Mouse (Mus musculus) lung, adult 18-20 months (tissue): ENCODE measurements around the gene Gm20219.
"Not testable (repeated sequence)": the region's sequence is repeated elsewhere in the genome, so short reads cannot be mapped to it uniquely, and the experiment has no call there.

ENCODE experiments used
- DNase-seq, 2 experiments: peaks; one replicate each; pipeline ENCODE4 v3.0.0; 2022; ENCODE audit warnings: mixed read lengths in 2 of 2

Gm20219 gene

DNA sequence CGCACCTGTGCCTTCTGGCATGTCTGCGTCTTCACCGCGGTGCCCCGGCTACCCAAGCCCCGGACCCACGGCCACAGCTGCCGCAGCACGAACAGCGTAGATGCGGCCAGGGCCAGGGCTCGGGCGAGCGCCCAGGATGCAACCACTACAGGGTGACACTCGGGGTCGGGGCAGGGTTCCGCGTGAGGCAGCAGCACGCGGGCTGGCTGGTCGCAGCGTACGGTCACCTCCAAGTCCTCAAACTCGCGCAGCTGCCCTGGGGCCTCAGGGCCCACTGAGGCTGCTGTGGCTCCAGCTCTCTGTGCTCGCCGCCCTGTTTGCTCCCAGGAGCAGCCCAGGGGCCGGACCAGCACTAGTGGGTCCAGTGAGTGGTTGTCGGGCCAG, 42.5 kb downstream of the Gm20219 start:
- DNase-seq, result no peak

- DNase-seq, result no peak
Measured at GRCm38 (mm10) chr17:56510970-56511706, 43.0 kb downstream of the Gm20219 start.

DNA sequence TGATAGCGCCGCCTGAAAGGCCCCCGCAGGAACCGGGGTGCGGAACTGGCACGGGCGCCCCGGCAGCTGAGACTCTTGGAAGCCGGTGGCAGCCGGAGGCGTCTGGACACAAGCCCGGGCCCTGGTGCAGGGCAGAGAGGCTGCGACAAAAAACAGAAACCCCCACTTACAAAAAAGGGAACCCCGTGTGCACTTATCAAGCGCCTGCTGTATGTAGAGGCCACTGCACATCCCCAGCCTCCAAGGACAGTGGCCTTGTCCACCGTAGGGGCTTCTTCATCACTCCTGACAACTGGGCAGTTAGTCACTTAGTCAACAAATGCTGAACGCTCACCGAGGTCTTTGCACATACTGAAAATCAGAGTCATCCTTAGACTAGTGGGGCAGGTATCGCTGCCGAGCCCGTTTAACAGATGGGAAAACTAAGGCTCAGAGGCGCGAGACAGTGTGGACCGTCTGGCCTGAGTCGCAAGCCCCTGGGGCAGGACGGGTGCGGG, 43.7 kb downstream of the Gm20219 start:
- no peak for DNase-seq

DNA sequence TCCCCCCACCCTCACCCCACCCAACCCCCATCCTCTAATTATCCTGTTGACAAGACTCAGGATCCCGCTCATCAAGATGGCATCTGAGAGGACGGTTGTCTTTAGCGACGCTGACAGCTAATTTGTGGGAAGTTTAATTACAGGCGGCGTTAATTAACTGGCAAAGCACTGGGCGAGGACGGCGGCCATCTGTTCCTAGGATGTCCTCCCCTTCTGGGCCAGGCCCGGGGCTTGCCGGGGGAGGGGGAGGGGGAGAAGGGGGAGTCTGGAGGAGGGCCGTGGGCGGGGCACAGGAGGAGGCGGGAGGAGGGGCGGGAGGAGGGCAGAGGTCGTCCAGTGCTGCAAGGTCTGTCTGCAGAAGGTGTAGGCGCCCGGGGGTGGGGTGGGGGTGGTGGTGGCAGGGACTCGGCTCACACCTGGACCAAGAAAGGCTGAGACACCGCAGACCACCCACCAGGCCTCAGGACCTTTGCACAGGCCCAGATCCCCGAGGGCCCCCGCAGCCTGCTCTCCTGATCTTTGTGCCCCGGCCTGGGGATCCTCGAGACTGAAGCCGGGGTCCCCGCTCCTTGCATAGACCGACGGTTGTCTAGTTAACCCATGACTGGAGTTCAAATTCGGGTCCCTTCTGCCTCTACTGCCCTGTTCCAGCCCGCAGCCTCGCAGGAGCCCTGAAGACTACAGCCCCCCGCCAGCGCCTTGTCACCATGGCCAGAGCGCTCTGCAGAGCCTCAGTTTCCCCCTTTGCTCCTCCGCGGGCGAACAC, 44.3 kb downstream of the Gm20219 start:
- no peak for DNase-seq

- no peak for DNase-seq
Measured at GRCm38 (mm10) chr17:56509021-56509640, 45.1 kb downstream of the Gm20219 start.

DNA sequence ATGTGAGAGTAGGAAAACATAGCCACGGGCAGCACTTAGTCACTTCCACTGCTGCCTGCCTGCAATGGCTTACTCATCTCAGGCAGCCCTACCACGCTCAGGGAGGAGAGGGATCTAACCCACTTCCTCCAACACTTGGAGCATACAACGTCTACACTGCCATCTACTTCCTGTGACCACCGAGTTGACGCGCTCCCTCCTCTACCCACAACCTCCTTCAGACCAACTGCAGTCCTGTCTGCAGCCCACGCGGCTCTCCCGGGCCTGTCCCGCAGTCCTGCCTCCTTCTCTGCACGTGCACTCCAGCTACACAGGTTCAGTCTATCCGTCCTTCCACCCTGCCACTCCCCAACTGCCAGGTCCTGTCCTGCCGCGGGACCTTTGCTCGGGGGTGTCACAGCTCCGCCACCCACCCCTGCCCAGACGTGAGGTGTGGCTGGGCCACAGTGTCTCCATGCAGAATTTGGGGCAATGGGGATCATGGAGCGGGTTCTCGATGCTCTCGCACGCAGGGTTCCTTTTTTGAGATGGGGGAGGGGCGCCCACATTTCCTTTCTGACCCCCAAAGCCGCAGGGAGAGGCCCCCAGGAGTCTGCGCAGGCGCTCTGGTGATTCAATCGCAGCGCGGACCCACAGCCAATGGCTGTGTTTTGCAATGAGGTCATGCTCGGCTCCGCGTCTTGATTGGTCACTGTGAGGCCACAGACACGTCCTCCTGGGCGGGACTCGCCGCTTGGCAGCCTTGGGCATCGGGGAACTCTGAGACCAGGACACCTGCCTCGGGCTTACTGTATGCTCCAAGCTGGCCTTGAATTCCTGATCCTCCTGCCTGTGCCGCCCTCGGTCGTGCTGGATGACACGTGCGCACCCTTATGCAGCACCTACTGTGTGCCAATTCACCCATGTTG, 46.8 kb downstream of the Gm20219 start:
- DNase-seq, result peak; percentile 95 to 96

GRCm38 (mm10) chr17:56506417-56507065, 47.6 kb downstream of the Gm20219 start:
- no peak for DNase-seq

- DNase-seq, result no peak
Measured at GRCm38 (mm10) chr17:56505401-56505800, 48.8 kb downstream of the Gm20219 start.

GRCm38 (mm10) chr17:56502526-56502925, 51.7 kb downstream of the Gm20219 start:
- DNase-seq, result peak; percentile 23 to 28

DNA sequence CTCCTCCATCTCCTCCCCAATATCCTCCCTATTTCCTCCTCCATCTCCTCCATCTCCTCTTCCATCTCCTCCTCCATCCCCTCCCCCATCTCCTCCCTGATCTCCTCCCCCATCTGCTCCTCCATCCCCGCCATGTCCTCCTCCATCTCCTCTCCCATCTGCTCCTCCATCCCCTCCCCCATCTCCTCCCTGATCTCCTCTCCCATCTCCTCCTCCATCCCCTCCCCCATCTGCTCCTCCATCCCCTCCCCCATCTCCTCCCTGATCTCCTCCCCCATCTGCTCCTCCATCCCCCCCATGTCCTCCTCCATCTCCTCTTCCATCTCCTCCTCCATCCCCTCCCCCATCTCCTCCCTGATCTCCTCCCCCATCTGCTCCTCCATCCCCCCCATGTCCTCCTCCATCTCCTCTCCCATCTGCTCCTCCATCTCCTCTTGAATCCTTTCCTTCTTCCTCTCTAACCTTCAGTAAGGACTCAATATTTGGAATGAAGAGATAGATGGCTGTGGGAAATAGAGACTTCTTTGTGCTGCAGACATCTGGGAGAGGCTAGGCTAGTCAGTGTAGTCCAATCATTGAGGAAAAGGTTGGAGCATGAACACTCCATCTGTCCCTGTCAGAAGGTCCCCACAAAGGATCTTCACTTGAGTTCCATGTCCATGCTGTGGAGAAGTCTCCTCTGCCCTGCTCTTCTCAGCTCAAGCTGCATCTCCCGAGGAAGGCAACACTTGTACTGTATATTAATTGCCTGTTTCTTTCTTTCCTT, 52.4 kb downstream of the Gm20219 start:
- not testable (repeated sequence) for DNase-seq
